8 mouse cellular contexts compared by ENCODE assay signal in genomic region chr3:100489133-100490009, GRCm38 (mm10). TPM values are rescaled to one million over a fixed set of nuclear protein-coding genes. Genes with fewer than 3 reads are reported as not detected.
A peak's percentile ranks its signal among the peaks of the same experiment; 100 is the strongest.
DNase-seq lines count a peak whose midpoint lies in the region; ATAC-seq lines count a peak whose summit lies in the region.

TSS of gene Tent5c (minus strand) at chr3:100489324.

- peak; percentile 81 for ATAC-seq in inflammation-experienced regulatory T-cells, adult 6 months
- ATAC-seq in megakaryocyte-erythroid progenitor cell, adult 5-6 weeks (replicated peaks; ENCODE audit: low FRiP score, low TSS enrichment, poor library complexity, severe bottlenecking), result peak; percentile 83

- DNase-seq in adipocyte (ENCODE audit: low spot score), result peak; percentile 92
- peak; percentile 98 for DNase-seq in embryo, embryonic 10 days (ENCODE audit: low spot score)
- DNase-seq in gastrocnemius, postnatal 10 days, result peak; percentile 97
- DNase-seq in left cerebral cortex, postnatal 10 days (ENCODE audit: extremely low spot score in 1 of 2, low spot score in 2 of 2), result peak; percentile 87 to 96
- peak; percentile 80 for DNase-seq in right cerebral cortex, postnatal 25 days
- peak; percentile 93 to 97 for DNase-seq in urinary bladder, postnatal 4 days (ENCODE audit: low spot score in 2 of 2)

- intact Hi-C loops in left cerebral cortex, postnatal 10 days (cut with DNase I), result loop anchor here (5.0 kb wide), 1 partner anchor 132 kb away; no protein-coding TSS in a partner anchor

RNA-seq across cellular contexts. Expression of gene Tent5c, which starts in this region (rescaled TPM):
- 1 to 10 TPM; 6.0 to 8.8 TPM for total RNA-seq in gastrocnemius, postnatal 10 days (2021)
- 10 to 100 TPM; 17.9 to 43.9 (median 38.3) TPM for polyA plus RNA-seq in inflammation-experienced regulatory T-cells, adult 6 months (2017; shearing (Covaris generic))
- 1 to 10 TPM; 2.9 to 4.9 TPM for total RNA-seq in left cerebral cortex, postnatal 10 days (2021)
- 6.6 and 7.5 TPM in 2 replicates for total RNA-seq in megakaryocyte-erythroid progenitor cell, adult 5-6 weeks (2014; fragmentation: Nextera tagmentation)
- 3.0 and 13.1 TPM in 2 replicates for total RNA-seq in megakaryocyte-erythroid progenitor cell, adult 5-6 weeks (2017)

Comparison
In these comparisons a context has a peak if more than half of its experiments do, and no peak if none do; other contexts are left out.
1. Peak in every context shown above with its lines: DNase-seq and ATAC-seq.